Mouse (Mus musculus): Measurements from ENCODE around the gene Ntn1. TPM values are rescaled to one million over a fixed set of nuclear protein-coding genes. Genes with fewer than 3 reads are reported as not detected.

Ntn1 gene
- total and polyA plus RNA-seq, 3 experiments: 9.9 to 19.9 (median 16.1) TPM

DNA sequence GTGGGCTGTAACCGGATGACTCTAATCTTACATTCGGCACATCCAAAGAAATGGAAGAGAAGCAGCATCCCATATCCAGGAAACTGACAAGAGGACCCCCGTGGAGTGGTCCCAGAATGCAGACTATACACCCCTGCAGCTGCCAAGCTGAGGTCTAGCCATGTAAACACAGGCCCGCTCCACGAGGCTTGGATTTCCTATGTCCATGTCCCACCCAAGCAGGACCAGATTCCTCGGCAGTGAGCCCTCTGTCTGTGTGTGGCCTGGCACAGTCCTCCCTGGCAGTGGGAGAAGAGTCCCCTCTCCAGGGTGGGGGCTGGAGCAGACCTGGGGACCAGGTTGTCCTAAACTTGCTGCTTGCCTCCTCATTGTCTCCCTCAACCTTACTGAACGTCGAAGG, 213.4 kb downstream of the Ntn1 start:
- DNase-seq: no peak

- DNase-seq: no peak
These were observed 215.0 kb downstream of the Ntn1 start for GRCm38 (mm10) chr11:68185647-68186046.

DNA sequence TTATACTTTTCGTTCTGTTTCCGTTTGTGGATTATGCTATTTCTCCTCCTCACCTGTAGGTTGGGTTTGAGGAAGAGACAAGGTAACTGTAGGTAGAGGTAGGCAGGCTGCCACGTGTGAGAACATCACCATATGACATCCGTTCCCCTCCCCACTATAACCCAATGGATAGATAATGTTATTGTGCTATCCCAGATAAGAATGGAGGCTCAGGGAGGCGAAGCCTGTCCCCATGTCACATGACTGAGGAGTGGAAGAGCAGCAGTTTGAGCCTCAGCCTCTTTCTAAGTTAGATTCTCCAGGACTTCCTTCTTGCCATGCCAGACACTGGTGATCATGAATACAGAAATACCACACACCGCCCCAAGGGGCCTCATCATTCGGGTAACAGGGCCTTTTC, 223.2 kb downstream of the Ntn1 start:
- no peak for DNase-seq

GRCm38 (mm10) chr11:68176550-68176949, 224.1 kb downstream of the Ntn1 start:
- no peak for DNase-seq

GRCm38 (mm10) chr11:68172648-68173045, 228.0 kb downstream of the Ntn1 start:
- DNase-seq: no peak

DNA sequence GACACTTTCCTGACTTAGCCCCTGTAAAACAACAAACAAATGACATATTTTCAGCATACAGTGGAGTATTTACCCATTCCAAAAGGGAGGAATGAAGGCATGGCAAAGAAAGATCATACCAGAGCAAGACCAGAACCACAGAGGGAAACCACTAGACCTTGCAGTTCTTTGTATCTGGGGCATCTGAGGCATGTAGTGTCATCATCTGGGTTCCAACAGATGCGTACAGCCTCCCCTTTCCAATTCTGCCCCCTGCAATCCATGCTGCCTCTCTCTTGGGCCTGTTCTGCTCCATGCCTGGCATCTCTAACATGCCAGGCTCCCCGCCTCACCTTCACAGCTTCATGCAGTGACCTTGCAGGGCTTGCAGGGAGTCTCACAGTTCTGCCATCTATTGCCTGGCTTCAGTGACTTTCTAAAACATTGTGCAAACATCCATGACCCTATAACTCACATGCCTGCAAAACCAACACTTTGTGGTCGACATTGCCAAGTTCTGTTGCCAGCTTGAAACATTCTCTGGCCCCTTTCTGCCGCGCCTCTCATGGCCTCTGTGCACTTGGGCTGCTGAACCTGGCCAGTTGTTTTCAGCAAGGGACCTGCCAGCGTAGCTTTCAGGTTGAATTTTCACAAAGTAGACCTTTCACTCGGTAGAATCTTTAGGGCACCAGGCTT, 228.5 kb downstream of the Ntn1 start:
- DNase-seq: peak; percentile 40

DNA sequence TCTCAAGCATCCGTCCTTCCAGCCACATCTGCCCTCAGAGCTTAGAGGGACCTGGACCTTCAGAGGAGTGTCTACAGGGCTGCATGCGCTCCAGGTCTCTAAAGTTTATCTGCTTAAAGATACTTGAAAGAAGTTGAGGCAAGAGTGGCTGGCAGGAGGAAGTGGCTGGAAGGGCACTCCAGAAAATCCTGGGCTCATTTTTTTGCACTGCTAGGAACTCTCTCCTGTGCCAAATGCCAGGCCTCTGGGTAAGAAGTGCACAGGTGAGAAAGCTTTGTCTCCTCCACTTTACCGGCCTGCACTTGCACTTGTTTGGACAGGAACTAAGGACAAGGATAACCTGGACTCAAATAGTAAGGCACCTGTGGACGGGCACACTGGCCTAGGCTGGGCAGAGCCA, 232.2 kb downstream of the Ntn1 start:
- DNase-seq: no peak

GRCm38 (mm10) chr11:68164408-68164807, 236.2 kb downstream of the Ntn1 start:
- no peak for DNase-seq

GRCm38 (mm10) chr11:68159867-68160266, 240.8 kb downstream of the Ntn1 start:
- DNase-seq: no peak

Small RNA genes lying within 50 kb of the gene (microRNA-seq; reads per million reads assigned to microRNA genes)
- gene Mir6406: 0 reads per million in 2 experiments

Other genes with a start within 250 kb of the Ntn1 start
- 1 to 10 TPM; 1.4 to 3.2 TPM for gene Pik3r5, start 31.3 kb upstream of the Ntn1 start, total RNA-seq (2021)
- gene Pik3r5, start 31.3 kb upstream of the Ntn1 start, polyA plus RNA-seq (2012; rRNA removed): 1.6 TPM in 2 replicates
- gene Pik3r6, start 102.2 kb upstream of the Ntn1 start, total RNA-seq (2021): 1 to 10 TPM; 1.6 to 2.6 TPM
- gene Pik3r6, start 102.2 kb upstream of the Ntn1 start, polyA plus RNA-seq (2012; rRNA removed): 3.9 and 5.3 TPM in 2 replicates
- under 1 TPM; 0.14 TPM for gene Mfsd6l, start 155.4 kb upstream of the Ntn1 start, total RNA-seq (2021)
- gene Mfsd6l, start 155.4 kb upstream of the Ntn1 start, polyA plus RNA-seq (2012; rRNA removed): 0.17 and 0.32 TPM in 2 replicates
- not detected for gene Ccdc42, start 186.2 kb upstream of the Ntn1 start, total RNA-seq (2021)
- not detected in 2 replicates for gene Ccdc42, start 186.2 kb upstream of the Ntn1 start, polyA plus RNA-seq (2012; rRNA removed)

All from adrenal gland, adult 2 months (tissue).